Mouse (Mus musculus): ENCODE measurements around the gene Gpm6a.
A peak's percentile ranks its signal among the peaks of the same experiment; 100 is the strongest.
"Not testable (repeated sequence)": the region's sequence is repeated elsewhere in the genome, so short reads cannot be mapped to it uniquely, and the experiment has no call there.

Gpm6a gene

DNA sequence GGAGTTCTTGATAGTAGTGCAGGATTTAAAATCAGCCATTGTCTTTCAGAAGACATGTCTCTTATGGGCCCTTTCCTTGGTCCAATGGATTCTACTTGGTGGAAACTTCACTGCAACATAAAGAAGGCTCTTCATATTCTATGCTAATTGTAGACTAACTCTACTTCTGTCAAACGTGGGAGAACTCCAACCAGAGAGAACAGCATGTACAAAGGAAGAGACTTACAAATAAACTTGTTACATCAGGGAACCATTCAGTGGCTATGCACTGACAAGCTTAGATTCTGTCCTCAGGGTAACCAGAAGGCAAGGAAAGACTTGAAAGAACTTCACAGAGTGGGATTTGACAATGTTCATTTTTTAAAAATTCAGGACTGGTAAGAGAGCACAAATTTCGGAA, 48.3 kb downstream of the Gpm6a start:
- DNase-seq (ENCODE audit: low spot score in 2 of 2) = no peak

DNA sequence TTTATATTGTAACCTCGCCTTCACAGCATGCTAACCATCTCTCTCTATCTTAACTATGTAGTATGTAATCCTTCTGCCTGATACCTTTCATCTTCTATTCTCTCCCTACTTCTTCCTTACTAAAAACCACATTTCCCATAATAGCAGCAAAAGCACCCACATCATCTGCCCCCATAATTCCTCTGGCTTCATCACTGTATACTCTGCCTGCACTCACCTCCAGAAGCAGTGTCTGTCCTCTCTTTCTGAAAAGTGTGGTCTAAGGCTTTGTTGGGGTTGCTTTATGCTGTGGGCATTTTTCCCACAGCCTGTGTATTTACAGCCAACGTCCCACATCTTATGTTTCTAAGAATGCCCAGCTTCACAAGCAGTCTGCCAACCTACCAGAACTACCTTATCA, 57.6 kb downstream of the Gpm6a start:
- no peak for DNase-seq (ENCODE audit: low spot score in 2 of 2)

DNA sequence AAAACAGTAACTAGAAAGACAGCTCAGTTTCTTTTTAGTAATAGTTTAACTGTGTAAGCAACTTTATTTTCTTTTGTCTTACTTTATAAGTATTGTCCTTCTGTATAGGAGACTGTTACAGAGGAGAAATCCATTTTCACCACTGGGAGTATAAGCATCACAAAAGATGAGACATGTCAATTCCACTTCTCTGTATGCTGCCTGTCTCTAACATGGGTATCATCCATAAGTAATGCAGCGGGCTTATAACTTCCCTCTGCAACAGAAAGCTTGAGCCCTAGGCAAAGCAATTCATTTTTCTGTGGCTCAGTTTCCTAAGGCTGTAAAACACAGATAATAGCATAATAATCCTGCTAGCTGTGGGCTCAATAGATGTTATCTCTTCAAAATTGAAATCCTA, 62.4 kb downstream of the Gpm6a start:
- DNase-seq (ENCODE audit: low spot score in 2 of 2) = no peak

DNA sequence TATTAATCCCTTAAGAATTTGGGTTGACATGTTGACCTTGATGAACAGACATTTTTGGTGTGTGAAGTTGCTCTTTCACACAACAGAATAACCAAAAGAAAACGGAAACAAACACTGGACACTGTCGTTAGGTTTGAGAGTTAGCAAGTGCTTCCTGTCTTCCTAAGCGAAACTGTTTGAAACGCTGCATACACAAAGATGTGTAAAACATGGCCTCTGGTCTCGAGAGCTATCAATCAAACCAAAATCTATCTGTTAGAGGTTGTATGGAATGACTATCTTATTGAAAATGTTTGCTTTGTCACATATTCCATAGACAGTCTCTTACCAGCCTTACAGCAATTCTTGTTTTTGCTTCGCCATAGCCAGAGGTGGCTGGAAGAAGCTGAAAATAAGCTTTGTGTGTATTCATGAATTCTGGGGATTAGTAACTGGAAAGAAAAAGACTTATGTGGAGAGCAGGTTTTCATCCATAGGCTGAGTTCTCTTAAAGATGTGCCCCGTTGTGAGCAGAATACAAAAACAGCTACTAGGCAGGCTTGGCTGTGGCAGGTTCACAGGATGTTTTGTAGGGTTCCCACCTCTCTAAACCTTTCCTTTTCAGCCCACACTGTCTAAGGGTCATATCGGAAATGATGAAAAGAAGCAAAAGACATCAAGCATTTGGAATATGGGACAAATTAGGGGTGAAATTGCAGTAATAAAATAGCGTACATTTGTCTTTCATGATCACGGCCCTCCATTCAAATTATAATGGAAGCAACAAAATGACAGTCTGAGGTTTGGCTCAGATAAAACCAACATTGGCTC, 71.4 kb downstream of the Gpm6a start:
- DNase-seq (ENCODE audit: low spot score in 2 of 2) = no peak

DNA sequence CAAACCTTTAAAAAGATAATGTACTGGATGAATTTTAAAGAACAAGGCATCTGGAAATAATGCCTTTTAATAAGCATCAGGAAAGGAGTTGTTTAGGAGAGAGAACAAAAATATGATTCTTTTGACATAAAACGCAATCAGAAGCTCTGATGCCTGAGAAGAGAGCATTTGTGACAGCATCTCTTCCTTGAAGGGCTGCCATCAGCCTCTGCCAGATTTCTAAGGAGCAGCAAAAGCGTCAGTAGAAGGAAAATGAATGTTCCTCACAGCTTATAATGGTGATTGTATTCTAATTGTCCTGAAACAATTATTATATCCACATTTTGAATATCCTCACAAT, 72.0 kb downstream of the Gpm6a start:
- no peak for DNase-seq (ENCODE audit: low spot score in 2 of 2)

DNA sequence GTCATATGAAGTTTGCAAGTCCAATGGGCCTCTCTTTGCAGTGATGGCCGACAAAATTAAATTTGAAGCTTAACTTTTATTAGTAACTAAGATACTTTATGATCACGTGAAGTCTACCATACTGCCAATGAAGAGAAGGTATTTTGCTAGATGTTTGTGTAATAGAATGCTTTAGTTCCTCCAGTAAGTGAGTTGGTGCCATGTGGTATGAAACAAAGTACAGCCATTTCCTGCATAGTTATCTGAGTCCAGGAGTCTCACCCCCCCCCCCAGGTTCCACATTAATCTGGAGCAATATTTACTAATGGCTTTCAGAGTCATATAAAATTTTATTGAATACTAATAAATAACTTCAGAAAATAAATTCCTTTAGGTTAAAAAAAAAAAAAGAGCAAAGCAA, 73.7 kb downstream of the Gpm6a start:
- DNase-seq (ENCODE audit: low spot score in 2 of 2) = no peak

DNA sequence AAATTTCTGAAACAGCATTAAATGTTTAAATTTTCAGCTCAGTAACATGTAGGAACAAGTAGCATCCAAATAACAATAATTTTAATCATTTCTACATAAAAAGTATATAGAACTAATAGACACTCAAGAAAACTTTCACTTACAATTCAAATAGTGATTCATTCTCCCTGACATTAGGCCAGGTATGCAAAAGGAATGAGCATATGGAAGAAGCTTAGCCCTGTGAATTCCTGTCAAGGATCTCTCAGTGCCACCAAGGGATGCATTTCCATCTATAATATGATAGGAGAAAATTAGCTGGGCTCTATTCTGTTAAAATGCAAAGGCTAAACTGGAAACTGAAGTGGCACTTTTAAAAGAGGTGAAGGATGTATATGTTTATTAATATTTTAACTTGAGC, 76.5 kb downstream of the Gpm6a start:
- DNase-seq (ENCODE audit: low spot score in 2 of 2) = no peak

DNA sequence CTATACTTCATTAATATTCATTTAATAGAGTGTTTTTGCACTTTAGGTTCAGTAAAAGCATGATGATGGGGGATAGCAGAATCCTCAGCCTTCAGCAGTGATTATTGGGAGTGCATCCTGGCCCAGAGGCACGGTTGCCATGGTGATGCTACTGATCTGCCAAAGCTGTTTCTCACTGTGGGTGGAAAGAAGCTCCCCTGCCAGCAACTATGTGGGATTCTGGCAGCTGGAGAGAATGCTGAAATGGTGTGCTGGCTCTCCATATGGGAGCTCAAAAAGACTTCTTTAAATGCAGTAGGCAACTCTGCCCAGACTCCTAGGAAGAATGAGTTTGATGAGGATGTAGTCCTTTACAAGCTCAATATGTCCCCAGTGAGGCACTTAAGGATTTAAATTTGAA, 79.7 kb downstream of the Gpm6a start:
- no peak for DNase-seq (ENCODE audit: low spot score in 2 of 2)

DNA sequence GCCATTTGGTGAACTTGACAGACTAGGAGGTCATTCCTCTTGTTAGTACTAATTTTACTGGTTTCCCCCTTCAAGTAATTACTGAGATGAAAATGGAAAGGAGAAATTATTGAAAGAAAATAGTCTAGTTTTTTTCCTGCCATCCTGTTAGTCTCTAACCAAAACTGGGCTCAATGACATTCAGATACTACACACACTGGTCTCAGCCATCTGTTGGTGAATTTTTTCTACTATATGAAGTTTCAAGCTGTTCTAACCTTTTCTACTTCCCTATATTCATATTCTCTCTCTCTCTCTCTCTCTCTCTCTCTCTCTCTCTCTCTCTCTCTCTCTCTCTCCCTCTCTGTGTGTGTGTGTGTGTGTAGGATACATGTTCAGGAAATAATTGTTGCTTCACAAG, 80.8 kb downstream of the Gpm6a start:
- no peak for DNase-seq (ENCODE audit: low spot score in 2 of 2)

DNA sequence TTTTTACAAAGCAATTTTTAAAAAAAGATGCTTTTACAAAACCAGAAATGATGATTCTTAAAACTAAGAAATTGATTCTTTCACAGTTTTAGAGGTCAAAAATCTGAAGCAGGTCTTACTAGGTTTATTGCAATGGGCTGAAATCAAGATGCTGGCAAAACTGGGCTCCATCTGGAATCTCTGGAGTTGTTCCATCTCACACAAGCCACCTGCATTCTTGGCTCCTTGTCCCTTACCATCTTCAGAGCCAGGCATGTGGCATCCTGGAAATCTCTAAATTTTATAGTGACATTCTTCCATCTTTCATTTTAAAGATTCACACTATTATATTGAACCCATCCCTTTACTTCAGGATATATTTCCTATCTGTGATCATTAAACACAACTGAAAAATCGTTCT, 88.3 kb downstream of the Gpm6a start:
- DNase-seq (ENCODE audit: low spot score in 2 of 2) = no peak

DNA sequence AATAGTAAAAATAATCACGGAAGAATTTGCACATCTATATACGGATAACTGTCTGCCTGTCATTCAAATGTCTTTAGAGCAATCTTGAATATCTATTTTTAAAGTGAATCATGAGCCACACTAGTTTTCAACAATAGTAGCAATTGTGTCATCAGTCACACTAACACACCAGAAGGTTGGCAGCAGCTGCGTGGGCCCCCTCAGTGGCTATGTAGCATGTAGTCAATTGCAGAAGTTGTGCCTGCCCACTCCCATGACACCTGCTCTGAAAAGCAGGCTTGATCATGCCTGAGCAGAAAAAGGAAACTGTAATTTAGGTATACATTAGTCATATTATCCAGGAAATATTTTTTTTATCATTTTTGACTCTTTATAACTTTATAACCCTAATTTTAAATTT, 93.8 kb downstream of the Gpm6a start:
- DNase-seq (ENCODE audit: low spot score in 2 of 2) = no peak

DNA sequence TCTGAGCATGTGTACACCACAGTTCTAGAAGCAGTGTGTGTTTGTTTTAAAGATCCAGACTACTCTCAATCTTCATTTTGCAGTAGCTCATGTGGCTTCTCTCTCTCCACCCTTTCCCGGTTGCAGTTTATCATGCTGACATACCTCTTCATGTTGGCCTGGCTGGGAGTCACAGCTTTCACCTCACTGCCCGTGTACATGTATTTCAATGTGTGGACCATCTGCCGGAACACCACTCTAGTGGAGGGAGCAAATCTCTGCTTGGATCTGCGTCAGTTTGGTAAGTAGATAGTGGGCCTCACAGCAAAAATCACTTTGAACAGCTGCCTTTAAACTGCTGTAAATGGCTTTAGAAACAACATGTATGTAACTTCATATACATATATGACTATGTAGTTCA, 95.3 kb downstream of the Gpm6a start:
- DNase-seq (ENCODE audit: low spot score in 2 of 2) = no peak

DNA sequence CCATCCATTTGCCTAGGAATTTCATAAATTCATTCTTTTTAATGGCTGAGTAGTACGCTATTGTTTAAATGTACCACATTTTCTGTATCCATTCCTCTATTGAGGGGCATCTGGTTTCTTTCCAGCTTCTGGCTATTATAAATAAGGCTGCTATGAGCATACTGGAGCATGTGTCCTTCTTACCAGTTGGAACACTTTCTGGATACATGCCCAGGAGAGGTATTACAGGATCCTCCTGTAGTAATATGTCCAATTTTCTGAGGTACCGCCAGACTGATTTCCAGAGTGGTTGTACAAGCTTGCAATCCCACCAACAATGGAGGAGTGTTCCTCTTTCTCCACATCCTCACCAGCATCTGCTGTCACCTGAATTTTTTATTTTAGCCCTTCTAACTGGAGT, 114.2 kb downstream of the Gpm6a start:
- DNase-seq (ENCODE audit: low spot score in 2 of 2) = not testable (repeated sequence)

DNA sequence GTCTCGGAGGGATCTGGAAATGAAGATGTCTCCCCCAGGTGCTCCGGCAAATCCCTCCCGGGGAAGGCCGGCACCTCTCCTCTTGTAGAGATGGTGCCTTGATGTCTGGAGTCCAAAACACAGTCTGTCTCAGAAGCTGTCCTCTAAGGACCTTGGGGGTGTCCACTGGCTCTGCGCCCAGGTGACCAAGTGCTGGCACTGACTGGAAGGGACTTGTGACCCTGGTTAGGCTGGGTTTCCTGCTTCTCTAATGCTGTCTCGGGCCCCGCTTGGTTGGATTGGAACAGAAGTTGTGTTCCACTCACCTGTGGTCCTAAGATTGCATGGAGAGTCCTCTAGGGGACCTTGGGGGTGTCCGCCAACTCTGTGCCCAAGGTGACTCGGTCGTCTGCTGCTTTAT, 118.8 kb downstream of the Gpm6a start:
- DNase-seq (ENCODE audit: low spot score in 2 of 2) = peak in 1 of 2 experiments; percentile 2

DNA sequence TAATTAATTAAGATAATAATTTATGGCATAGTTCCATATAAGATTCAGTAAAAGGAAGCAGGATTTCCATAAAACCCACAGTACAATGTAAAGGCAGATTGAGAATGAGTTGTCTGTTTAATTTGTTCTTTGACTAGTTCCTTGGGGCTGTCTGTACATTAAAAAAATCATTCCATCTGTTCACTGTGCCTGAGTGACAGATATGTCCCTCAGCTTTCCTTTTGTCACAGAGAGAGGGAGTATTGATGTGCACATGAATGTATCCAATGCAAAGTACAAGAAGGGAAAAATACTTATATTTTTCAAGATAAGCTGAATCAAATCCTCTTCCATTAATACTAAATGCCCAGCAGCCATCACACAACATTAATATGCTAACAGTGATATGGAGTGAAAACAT, 147.6 kb downstream of the Gpm6a start:
- no peak for DNase-seq (ENCODE audit: low spot score in 2 of 2)

DNA sequence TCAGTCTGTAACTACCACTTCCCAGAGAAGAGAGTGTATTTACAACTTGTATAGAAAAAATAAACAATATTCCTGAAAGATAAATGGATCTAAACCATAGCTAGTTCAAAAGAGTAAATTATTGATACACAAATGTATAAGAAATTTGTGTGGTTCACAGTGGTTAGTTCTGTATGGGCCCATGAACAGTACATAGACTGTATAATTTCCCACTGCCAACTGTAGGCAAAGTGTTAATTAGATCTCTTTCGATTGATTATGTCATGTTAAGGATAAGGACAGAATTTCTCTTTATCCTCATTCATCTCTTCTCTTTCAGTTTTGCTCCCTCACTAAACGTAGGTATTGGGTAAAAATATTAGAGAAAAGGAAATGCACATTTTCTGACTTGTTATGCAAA, 148.4 kb downstream of the Gpm6a start:
- no peak for DNase-seq (ENCODE audit: low spot score in 2 of 2)

DNA sequence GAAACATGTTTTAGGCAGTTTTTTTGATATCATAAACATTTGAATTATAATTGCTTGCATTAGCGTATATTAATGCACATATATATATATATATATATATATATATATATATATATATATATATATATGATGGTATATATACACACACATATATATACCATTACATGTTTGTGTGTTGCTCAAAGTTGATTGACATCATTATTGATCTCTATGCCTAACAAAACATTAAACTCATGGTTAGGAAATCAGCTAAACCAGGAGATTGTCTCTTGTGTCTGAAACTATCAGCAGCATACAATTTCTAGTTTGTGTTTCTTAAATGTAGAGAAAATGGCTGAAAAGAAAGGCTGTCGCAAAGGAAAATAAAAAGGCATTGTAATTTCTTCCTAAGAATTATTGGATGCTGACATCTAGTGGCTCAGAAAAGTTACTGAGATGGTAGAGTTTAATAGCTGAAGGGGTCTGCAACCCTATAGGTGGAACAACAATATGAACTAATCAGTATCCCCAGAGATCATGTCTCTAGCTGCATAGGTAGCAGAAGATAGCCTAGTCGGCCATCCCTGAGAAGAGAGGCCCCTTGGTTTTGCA, 149.3 kb downstream of the Gpm6a start:
- DNase-seq (ENCODE audit: low spot score in 2 of 2) = no peak
